Mouse (Mus musculus): Measurements from ENCODE around the gene Acap3. TPM values are rescaled to one million over a fixed set of nuclear protein-coding genes. Genes with fewer than 3 reads are reported as not detected.

Acap3 gene
- polyA plus RNA-seq, 1 experiment from 2014 or later: 18.6 TPM

DNA sequence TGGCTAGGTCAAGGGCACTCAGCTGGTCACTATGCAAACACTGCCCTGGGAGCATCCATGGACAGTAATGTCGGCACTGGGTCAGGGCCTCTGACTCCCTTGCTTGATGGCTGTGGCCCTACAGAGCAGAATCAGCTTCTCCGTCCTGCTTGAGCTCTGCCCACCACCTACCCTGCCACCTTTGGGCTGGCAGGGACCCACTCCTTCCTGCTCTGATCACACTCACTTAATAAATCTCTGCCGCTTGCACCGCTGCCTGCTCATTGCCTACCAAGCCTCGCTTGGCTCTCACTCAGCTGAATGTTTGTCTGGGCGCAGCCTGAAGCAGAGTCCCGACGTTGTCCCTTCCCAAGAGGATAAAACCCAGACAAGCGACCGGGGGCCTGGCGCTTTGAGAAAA, 15.4 kb downstream of the Acap3 start:
- Histone ChIP-seq H3K27me3 (ENCODE audit: control insufficient read depth, insufficient read depth, low read length) (no peaks in the 10 kb centered on the region), H3K4me2 (ENCODE audit: low read depth, low read length) (no peak overlapping the region), H3K4me1 (ENCODE audit: control insufficient read depth, insufficient read depth, low read length) (no peaks in the 10 kb centered on the region), H3K36me3 (replicated peaks; ENCODE audit: control insufficient read depth, insufficient read depth, low read depth, low read length) (peaks cover 3% of the 10 kb centered on the region; the same call in 1 of the 2 replicates), H3K27ac (replicated peaks; ENCODE audit: low read depth, low read length) (no peak overlapping the region), H3K4me3 (ENCODE audit: low read depth, low read length) (no peak overlapping the region), H3K9ac (replicated peaks; ENCODE audit: low read length) (no peak overlapping the region), H3K9me3 (replicated peaks; ENCODE audit: control insufficient read depth, low read length) (no peaks in the 10 kb centered on the region)
- DNase-seq (ENCODE audit: low spot score): no peak
- WGBS: 80% methylated on average over 11 of the region's 11 CpGs
- ATAC-seq (replicated peaks; ENCODE audit: insufficient number of reproducible peaks, low FRiP score, low TSS enrichment, low read depth): no peak

DNA sequence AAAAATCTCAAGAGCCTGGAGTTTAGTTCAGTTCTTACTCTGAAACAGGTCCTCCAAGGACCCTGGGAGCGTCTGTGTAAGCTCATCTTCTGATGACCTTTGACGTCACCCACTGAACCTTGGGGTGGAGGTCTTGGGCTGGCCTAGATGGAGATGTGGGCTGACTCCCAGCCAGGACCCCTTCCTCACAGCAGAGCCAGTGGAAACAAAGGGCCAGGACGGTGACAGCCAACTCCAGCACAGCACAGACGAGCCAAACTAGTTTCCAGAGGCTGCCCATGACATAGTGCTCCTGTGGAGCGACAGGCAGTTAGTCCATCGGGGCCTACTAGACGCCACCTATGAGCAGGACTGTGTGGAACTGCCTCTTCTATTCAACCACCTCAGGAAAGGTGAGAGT, 16.7 kb downstream of the Acap3 start:
- WGBS: 79% methylated on average over 7 of the region's 7 CpGs
- Histone ChIP-seq H3K4me2 (ENCODE audit: low read depth, low read length) (no peak overlapping the region), H3K9me3 (replicated peaks; ENCODE audit: control insufficient read depth, low read length) (no peaks in the 10 kb centered on the region), H3K9ac (replicated peaks; ENCODE audit: low read length) (no peak overlapping the region), H3K4me3 (ENCODE audit: low read depth, low read length) (no peak overlapping the region), H3K27ac (replicated peaks; ENCODE audit: low read depth, low read length) (no peak overlapping the region), H3K4me1 (ENCODE audit: control insufficient read depth, insufficient read depth, low read length) (no peaks in the 10 kb centered on the region), H3K27me3 (ENCODE audit: control insufficient read depth, insufficient read depth, low read length) (no peaks in the 10 kb centered on the region), H3K36me3 (replicated peaks; ENCODE audit: control insufficient read depth, insufficient read depth, low read depth, low read length) (peaks cover 3% of the 10 kb centered on the region; the same call in 1 of the 2 replicates)
- DNase-seq (ENCODE audit: low spot score) (no peak), ATAC-seq (replicated peaks; ENCODE audit: insufficient number of reproducible peaks, low FRiP score, low TSS enrichment, low read depth) (peak; percentile 50; the same call in 1 of the 2 replicates)

DNA sequence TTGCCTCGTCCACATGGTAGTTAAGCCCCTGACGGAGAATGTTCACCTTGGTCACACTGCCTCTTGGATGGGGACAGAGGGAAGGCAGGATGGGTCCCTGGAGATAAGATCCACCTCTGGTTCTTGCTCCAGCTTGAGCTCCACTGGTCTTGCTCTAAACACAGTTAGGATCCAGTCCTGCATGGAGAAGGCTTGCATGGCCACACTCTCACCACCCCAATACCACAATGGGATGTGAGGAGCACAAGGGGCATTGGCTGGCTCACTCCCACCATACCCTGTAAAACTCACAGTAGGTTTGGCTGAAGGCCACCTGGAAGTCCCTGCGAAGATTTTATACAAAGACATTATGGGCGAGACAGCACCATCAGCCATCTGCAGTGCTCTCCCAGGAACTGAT, 17.1 kb downstream of the Acap3 start:
- no peak overlapping the region for H3K27ac ChIP-seq (replicated peaks; ENCODE audit: low read depth, low read length)
- DNase-seq (ENCODE audit: low spot score) (no peak), ATAC-seq (replicated peaks; ENCODE audit: insufficient number of reproducible peaks, low FRiP score, low TSS enrichment, low read depth) (no peak)
- H3K9me3 ChIP-seq (replicated peaks; ENCODE audit: control insufficient read depth, low read length): no peaks in the 10 kb centered on the region
- 84% methylated on average over 4 of the region's 4 CpGs for WGBS
- no peaks in the 10 kb centered on the region for H3K4me1 ChIP-seq (ENCODE audit: control insufficient read depth, insufficient read depth, low read length)
- no peak overlapping the region for H3K4me3 ChIP-seq (ENCODE audit: low read depth, low read length)
- no peak overlapping the region for H3K4me2 ChIP-seq (ENCODE audit: low read depth, low read length)
- H3K36me3 ChIP-seq (replicated peaks; ENCODE audit: control insufficient read depth, insufficient read depth, low read depth, low read length): no peaks in the 10 kb centered on the region
- H3K27me3 ChIP-seq (ENCODE audit: control insufficient read depth, insufficient read depth, low read length): no peaks in the 10 kb centered on the region
- H3K9ac ChIP-seq (replicated peaks; ENCODE audit: low read length): no peak overlapping the region

- ATAC-seq (replicated peaks; ENCODE audit: insufficient number of reproducible peaks, low FRiP score, low TSS enrichment, low read depth) (no peak), DNase-seq (ENCODE audit: low spot score) (no peak)
- WGBS: 87% methylated on average over 1 of the region's 1 CpGs
- Histone ChIP-seq H3K36me3 (replicated peaks; ENCODE audit: control insufficient read depth, insufficient read depth, low read depth, low read length) (no peaks in the 10 kb centered on the region), H3K4me2 (ENCODE audit: low read depth, low read length) (no peak overlapping the region), H3K27me3 (ENCODE audit: control insufficient read depth, insufficient read depth, low read length) (no peaks in the 10 kb centered on the region), H3K4me3 (ENCODE audit: low read depth, low read length) (no peak overlapping the region), H3K9ac (replicated peaks; ENCODE audit: low read length) (no peak overlapping the region), H3K9me3 (replicated peaks; ENCODE audit: control insufficient read depth, low read length) (no peaks in the 10 kb centered on the region), H3K27ac (replicated peaks; ENCODE audit: low read depth, low read length) (no peak overlapping the region), H3K4me1 (ENCODE audit: control insufficient read depth, insufficient read depth, low read length) (no peaks in the 10 kb centered on the region)
These were observed 40.4 kb downstream of the Acap3 start for GRCm38 (mm10) chr4:155932031-155932430.

DNA sequence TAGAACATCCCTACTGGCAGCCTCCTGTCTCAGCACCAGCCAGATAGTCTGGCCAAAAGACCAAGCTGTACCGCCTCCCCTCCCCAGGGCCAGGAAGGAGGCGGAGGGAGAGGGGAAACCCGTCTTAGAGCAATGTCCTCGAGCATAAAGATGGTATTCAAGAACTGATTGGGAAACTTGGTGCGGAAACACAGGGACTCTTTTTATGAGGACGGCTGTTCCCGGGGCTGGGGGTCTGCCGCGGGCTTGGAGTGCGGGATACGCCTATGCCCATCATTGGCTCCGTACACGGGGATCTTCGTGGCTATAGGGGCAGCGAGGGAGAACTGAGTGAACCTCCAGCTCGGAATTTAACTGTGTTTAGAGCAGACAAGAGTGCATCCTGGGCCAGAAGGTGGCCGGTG, 51.4 kb downstream of the Acap3 start:
- ATAC-seq (replicated peaks; ENCODE audit: insufficient number of reproducible peaks, low FRiP score, low TSS enrichment, low read depth) (no peak; the same call in 1 of the 2 replicates), DNase-seq (ENCODE audit: low spot score) (peak; percentile 27)
- H3K9ac ChIP-seq (replicated peaks; ENCODE audit: low read length): peak overlapping the region; percentile 87
- H3K9me3 ChIP-seq (replicated peaks; ENCODE audit: control insufficient read depth, low read length): no peaks in the 10 kb centered on the region
- H3K27me3 ChIP-seq (ENCODE audit: control insufficient read depth, insufficient read depth, low read length): no peaks in the 10 kb centered on the region
- peak overlapping the region; percentile 63; the same call in 1 of the 2 replicates for H3K27ac ChIP-seq (replicated peaks; ENCODE audit: low read depth, low read length)
- H3K4me2 ChIP-seq (ENCODE audit: low read depth, low read length): peak overlapping the region; percentile 80
- H3K4me1 ChIP-seq (ENCODE audit: control insufficient read depth, insufficient read depth, low read length): no peaks in the 10 kb centered on the region
- WGBS: 1% methylated on average over 17 of the region's 17 CpGs
- H3K4me3 ChIP-seq (ENCODE audit: low read depth, low read length): peak overlapping the region; percentile 90
- H3K36me3 ChIP-seq (replicated peaks; ENCODE audit: control insufficient read depth, insufficient read depth, low read depth, low read length): no peaks in the 10 kb centered on the region; the same call in 1 of the 2 replicates

DNA sequence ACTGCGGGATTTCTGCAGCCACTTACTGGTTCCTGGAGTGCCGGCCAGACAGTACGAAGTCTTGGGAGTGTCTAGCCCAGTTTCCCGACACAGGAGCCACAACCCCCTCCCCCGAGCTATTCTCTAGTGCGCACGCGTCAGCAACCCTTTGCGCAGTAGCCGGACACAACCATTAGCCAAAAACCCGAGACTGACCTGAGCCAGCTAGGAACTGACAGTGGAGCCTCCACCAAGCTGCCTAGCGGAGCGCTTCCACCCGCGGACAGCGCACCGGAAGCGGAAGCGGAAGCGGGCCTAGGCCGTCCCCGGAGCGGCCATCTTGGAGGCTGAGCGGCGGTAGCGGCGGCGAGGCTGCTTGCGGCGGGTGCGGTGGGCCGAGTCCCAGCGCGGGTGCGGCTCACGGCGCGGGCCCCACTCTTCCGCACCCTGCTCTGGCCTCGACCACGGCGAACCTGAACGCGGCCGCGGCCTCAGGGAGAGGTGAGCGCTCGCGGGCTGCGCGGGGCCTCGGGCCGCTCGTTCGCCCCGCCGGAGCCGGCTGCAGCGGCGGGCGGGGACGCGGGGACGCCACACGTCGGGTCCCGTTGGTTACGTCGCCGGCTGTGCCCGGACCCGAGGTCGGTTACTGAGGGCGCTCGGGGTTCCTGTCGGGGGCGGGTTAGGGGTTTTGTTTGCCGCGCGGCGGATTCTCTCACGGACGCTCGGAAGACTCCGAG, 52.1 kb downstream of the Acap3 start, which contains the start of gene Ube2j2:
Gene Ube2j2, plus strand, starts transcription at position 298 of the 716 bp plus-strand sequence.
- Histone ChIP-seq H3K9ac (replicated peaks; ENCODE audit: low read length) (peak within 1 kb of the TSS; percentile 87), H3K27me3 (ENCODE audit: control insufficient read depth, insufficient read depth, low read length) (no peaks in the 10 kb centered on the region), H3K27ac (replicated peaks; ENCODE audit: low read depth, low read length) (peak within 1 kb of the TSS; percentile 63; the same call in 1 of the 2 replicates), H3K36me3 (replicated peaks; ENCODE audit: control insufficient read depth, insufficient read depth, low read depth, low read length) (no peaks in the 10 kb centered on the region; the same call in 1 of the 2 replicates), H3K9me3 (replicated peaks; ENCODE audit: control insufficient read depth, low read length) (no peaks in the 10 kb centered on the region), H3K4me2 (ENCODE audit: low read depth, low read length) (peak within 1 kb of the TSS; percentile 84), H3K4me1 (ENCODE audit: control insufficient read depth, insufficient read depth, low read length) (no peaks in the 10 kb centered on the region), H3K4me3 (ENCODE audit: low read depth, low read length) (peak within 1 kb of the TSS; percentile 90)
- peak; percentile 95 for DNase-seq (ENCODE audit: low spot score)
- ATAC-seq (replicated peaks; ENCODE audit: insufficient number of reproducible peaks, low FRiP score, low TSS enrichment, low read depth): peak; percentile 99
- WGBS: under 1% methylated on average over 71 of the region's 85 CpGs

- peak overlapping the region; percentile 87 for H3K9ac ChIP-seq (replicated peaks; ENCODE audit: low read length)
- H3K4me3 ChIP-seq (ENCODE audit: low read depth, low read length): peak overlapping the region; percentile 90
- H3K36me3 ChIP-seq (replicated peaks; ENCODE audit: control insufficient read depth, insufficient read depth, low read depth, low read length): no peaks in the 10 kb centered on the region; the same call in 1 of the 2 replicates
- peak overlapping the region; percentile 16; the same call in 1 of the 2 replicates for H3K27ac ChIP-seq (replicated peaks; ENCODE audit: low read depth, low read length)
- 2% methylated on average over 17 of the region's 17 CpGs for WGBS
- peak overlapping the region; percentile 84 for H3K4me2 ChIP-seq (ENCODE audit: low read depth, low read length)
- no peaks in the 10 kb centered on the region for H3K9me3 ChIP-seq (replicated peaks; ENCODE audit: control insufficient read depth, low read length)
- H3K27me3 ChIP-seq (ENCODE audit: control insufficient read depth, insufficient read depth, low read length): no peaks in the 10 kb centered on the region
- no peak for DNase-seq (ENCODE audit: low spot score)
- no peak for ATAC-seq (replicated peaks; ENCODE audit: insufficient number of reproducible peaks, low FRiP score, low TSS enrichment, low read depth)
- no peaks in the 10 kb centered on the region for H3K4me1 ChIP-seq (ENCODE audit: control insufficient read depth, insufficient read depth, low read length)
These were observed 52.6 kb downstream of the Acap3 start for GRCm38 (mm10) chr4:155944271-155944670.

GRCm38 (mm10) chr4:155947094-155947493, 55.5 kb downstream of the Acap3 start:
- Histone ChIP-seq H3K4me3 (ENCODE audit: low read depth, low read length) (no peak overlapping the region), H3K27me3 (ENCODE audit: control insufficient read depth, insufficient read depth, low read length) (no peaks in the 10 kb centered on the region), H3K9ac (replicated peaks; ENCODE audit: low read length) (no peak overlapping the region), H3K27ac (replicated peaks; ENCODE audit: low read depth, low read length) (no peak overlapping the region), H3K4me2 (ENCODE audit: low read depth, low read length) (no peak overlapping the region), H3K4me1 (ENCODE audit: control insufficient read depth, insufficient read depth, low read length) (no peaks in the 10 kb centered on the region), H3K36me3 (replicated peaks; ENCODE audit: control insufficient read depth, insufficient read depth, low read depth, low read length) (peaks cover 5% of the 10 kb centered on the region), H3K9me3 (replicated peaks; ENCODE audit: control insufficient read depth, low read length) (no peaks in the 10 kb centered on the region)
- no peak for ATAC-seq (replicated peaks; ENCODE audit: insufficient number of reproducible peaks, low FRiP score, low TSS enrichment, low read depth)
- DNase-seq (ENCODE audit: low spot score): no peak

Data from embryonic facial prominence, embryonic 11.5 days (tissue).